Mouse (Mus musculus): ENCODE results near the gene Ubiad1.

GRCm38 (mm10) chr4:148444250-148444967 lies at the start of gene Ubiad1:
- TF ChIP-seq CTCF (IDR thresholded peaks at IDR 0.05; ENCODE audit: low read depth, low read length): no peak
- no peak for TF ChIP-seq TAL1 (conservative IDR thresholded peaks at IDR 0.05; ENCODE audit: low read depth, low read length)
- TF ChIP-seq GATA1 (IDR thresholded peaks at IDR 0.05; ENCODE audit: borderline replicate concordance, low read length): no peak
- no peak for TF ChIP-seq POLR2AphosphoS5 (IDR thresholded peaks at IDR 0.05; ENCODE audit: insufficient replicate concordance, low read depth, low read length)

All from G1E (cell line).